Mouse (Mus musculus) gastrocnemius, adult 2 months (tissue): Measurements from ENCODE around the gene Il12a. TPM values are rescaled to one million over a fixed set of nuclear protein-coding genes. Genes with fewer than 3 reads are reported as not detected.

Source experiments
- DNase-seq: peaks from one replicate; pipeline ENCODE4 v3.0.0; 2022
- H3K27ac ChIP-seq: fragments of 200-600 bp; 2 replicates; pipeline ENCODE4 v1.8.1; 2022; ENCODE audit warnings: mild to moderate bottlenecking
- H3K4me3 ChIP-seq: fragments of 200-600 bp; 2 replicates; pipeline ENCODE4 v1.8.1; 2022; ENCODE audit warnings: mild to moderate bottlenecking, moderate library complexity
- CTCF ChIP-seq: fragments of 200-600 bp; IDR thresholded peaks from 2 replicates; pipeline ENCODE4 v1.8.1; 2022; ENCODE audit warnings: antibody characterized with exemption, mild to moderate bottlenecking, moderate library complexity
- intact Hi-C: fragments of 180-260 bp; cut with DNase I; formaldehyde crosslinking; loops from one replicate; pipeline ENCODE4 v1.15.1; 2025
- total RNA-seq, 2 experiments: library from RNA; stranded (reverse); gene quantifications; 2 replicates each; pipeline ENCODE4 v1.2.3; 2021

Il12a gene
- total RNA-seq, 2 experiments from 2014 or later = 4.1 to 4.8 TPM

- TF ChIP-seq CTCF = no peak
- Histone ChIP-seq H3K4me3 (peak overlapping the region; percentile 7; the same call in 1 of the 2 replicates), H3K27ac (peak overlapping the region; percentile 87)
- DNase-seq = no peak
- intact Hi-C loops = loop anchor here (5.0 kb wide), 2 partner anchors 74 to 109 kb away; no protein-coding TSS in a partner anchor
These were observed 795 bp downstream of the Il12a start for GRCm38 (mm10) chr3:68691100-68691778.

DNA sequence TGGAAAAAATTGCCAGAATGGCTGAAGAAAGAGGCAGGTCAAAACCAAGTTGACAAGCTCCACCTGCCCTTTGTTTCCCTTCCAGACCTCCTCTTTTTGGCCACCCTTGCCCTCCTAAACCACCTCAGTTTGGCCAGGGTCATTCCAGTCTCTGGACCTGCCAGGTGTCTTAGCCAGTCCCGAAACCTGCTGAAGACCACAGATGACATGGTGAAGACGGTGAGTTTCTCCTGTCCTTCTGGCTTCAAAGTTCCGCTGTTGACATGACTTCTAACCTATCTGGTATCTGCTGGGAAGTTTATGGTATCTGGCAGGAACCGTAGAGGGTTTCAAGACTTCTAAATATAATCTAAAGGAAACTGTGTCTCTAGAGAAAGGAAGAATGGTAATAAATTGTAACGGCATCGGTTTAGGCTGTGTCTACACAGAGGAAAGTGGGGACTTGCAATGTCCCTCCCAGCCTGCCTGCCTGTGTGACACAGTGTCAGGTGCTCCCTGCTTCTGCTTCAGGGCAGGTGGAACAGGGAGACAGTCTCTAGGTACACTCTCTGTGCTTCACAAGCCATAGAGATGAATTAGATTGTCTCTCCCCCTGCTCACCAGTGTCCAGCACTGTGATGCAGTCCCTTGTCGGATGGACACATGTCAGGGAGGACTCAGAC is 1.6 kb downstream of the Il12a start:
- TF ChIP-seq CTCF = no peak
- H3K4me3 ChIP-seq = peak overlapping the region; percentile 55; the same call in 1 of the 2 replicates
- DNase-seq = no peak
- H3K27ac ChIP-seq = peak overlapping the region; percentile 87
- intact Hi-C loops = loop anchor here (5.0 kb wide), 2 partner anchors 75 to 110 kb away; no protein-coding TSS in a partner anchor

- TF ChIP-seq CTCF = no peak
- Histone ChIP-seq H3K4me3 (peak overlapping the region; percentile 55), H3K27ac (peak overlapping the region; percentile 87)
- DNase-seq = peak; percentile 35
- intact Hi-C loops = loop anchor here (5.0 kb wide), 2 partner anchors 75 to 110 kb away; no protein-coding TSS in a partner anchor
These were observed 2.3 kb downstream of the Il12a start for GRCm38 (mm10) chr3:68692600-68693225.

DNA sequence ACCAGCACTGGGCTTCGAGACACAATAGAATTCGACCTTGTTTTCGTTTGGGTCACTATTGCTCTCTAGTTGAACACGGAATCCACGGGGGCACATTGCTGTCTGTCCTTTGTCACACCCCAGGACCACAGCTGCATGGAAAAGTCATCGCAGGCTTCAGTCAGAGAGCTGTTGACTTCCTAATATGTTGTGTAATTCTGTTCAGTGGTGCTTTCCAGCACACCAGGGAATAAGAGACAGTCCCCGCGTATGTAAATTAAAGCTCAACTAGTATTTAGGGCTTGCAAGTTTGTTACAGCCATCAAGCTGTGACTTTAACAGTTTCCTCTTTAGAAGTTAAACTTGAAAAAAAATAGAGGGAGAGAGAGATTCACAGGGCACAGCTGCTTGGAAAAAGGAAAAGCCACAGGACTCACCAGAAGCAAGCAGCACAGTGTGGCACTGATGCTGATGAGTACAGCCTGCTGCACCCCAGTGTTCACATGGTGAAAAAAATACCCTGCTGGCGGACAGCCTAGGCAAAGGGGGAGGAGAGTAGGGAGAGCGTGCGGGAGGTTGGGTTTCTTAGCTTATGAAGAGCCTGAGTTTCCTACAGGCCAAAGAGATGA is 3.1 kb downstream of the Il12a start:
- intact Hi-C loops = loop anchor here (5.0 kb wide), 2 partner anchors 76 to 111 kb away; no protein-coding TSS in a partner anchor

DNA sequence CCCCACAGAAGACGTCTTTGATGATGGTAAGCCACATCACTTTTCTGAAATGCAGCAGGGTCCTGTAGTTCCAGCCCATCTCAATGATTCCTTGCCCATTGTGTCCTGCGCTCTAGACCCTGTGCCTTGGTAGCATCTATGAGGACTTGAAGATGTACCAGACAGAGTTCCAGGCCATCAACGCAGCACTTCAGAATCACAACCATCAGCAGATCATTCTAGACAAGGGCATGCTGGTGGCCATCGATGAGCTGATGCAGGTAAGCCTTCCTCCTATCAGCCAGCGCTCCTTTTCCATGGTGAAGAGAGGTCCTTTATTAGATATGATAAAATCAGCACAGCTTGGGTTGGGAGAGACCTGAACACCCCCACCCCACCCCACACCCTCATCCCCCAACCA is 4.9 kb downstream of the Il12a start:
- Histone ChIP-seq H3K27ac (no peak overlapping the region), H3K4me3 (peak overlapping the region; percentile 23; the same call in 1 of the 2 replicates)
- intact Hi-C loops = no loop called here
- no peak for DNase-seq
- TF ChIP-seq CTCF = no peak

More for the DNA sequence above, 3.1 kb downstream of the Il12a start:
- DNase-seq = peak; percentile 93
- TF ChIP-seq CTCF = no peak
- Histone ChIP-seq H3K27ac (peak overlapping the region; percentile 87), H3K4me3 (peak overlapping the region; percentile 55)

DNA sequence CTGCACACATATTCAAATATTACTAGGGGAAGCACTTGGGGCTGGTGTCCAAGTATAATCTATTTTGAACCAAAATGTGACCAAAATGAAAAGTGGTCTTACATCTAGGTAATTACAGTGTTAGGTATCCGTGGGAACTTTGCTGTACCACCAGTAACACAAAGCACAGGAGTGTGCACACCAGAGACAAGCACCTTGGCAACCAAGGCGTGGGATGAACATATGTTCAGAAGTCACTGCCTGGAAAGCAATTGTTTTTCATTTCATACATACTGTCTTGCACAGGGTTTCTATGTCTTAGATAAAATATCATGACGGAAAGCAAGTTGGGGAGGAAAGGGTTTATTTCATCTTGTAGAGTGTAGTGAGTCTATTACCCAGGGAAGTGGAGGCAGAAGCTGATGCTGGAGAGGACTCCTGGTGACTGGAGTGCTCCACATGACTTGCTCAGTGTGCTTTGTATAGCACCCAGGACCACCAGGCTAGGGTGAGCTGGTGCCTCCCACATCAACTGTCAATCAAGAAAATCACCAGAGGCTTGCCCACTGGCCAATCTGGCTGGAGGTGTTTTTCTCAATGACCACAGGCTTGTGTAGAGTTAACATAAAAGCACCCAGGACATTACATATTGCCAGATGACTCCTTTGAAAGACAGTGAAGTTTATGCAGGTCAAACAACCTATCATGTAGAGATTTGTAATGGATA is 6.2 kb downstream of the Il12a start:
- no peak for TF ChIP-seq CTCF
- intact Hi-C loops = no loop called here
- no peak for DNase-seq

DNA sequence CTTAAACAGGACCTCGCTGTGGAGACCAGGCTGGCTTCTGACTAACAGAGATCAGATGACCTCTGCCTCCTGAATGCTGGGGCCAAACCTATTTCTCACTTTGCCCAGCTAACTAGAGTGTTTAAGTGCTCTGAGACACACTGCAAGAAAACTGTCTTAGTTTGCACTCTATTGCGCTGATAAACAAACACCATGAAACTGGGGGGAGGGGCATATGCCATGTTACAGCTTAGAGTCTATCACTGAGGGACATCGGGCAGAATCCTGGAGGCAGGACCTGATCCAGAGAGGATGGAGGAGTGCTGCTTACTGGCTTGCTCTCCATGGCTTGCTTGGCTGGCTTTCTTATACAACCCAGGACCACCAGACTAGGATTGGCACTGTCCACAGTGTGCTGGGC is 8.2 kb downstream of the Il12a start:
- H3K27ac ChIP-seq = no peak overlapping the region
- H3K4me3 ChIP-seq = no peak overlapping the region
- no peak for DNase-seq
- intact Hi-C loops = no loop called here
- TF ChIP-seq CTCF = no peak

More for the DNA sequence above, 6.2 kb downstream of the Il12a start:
- Histone ChIP-seq H3K27ac (no peak overlapping the region), H3K4me3 (no peak overlapping the region)

GRCm38 (mm10) chr3:68700091-68700490 is 9.6 kb downstream of the Il12a start:
- no peak for DNase-seq
- Histone ChIP-seq H3K27ac (no peak overlapping the region), H3K4me3 (no peak overlapping the region)
- no peak for TF ChIP-seq CTCF
- intact Hi-C loops = no loop called here

- intact Hi-C loops = no loop called here
These were observed 15.9 kb downstream of the Il12a start for GRCm38 (mm10) chr3:68706307-68706706.

DNA sequence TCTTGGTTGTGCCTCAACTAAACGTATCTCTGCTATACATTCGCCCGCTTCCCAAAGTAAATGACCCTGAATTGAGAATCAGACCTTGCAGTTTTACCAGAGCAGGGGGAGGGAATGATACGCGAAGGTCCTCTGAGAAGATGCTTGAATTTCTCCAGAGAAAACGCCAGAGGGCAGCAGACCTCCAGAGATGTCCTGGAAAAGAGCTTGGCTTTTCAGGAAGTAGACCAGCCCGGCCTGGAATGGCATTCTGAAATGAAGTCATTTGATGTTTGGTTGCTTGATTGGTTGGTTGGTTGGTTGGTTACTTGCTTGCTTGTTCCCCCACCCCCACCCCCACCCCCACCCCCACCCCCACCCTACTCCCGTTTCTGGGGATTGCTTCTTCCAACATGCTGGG is 17.8 kb downstream of the Il12a start:
- H3K4me3 ChIP-seq = no peak overlapping the region
- peak; percentile 69 for TF ChIP-seq CTCF
- peak; percentile 40 for DNase-seq
- no peak overlapping the region for H3K27ac ChIP-seq
- intact Hi-C loops = loop anchor here (2.0 kb wide), 2 partner anchors 61 to 93 kb away; no protein-coding TSS in a partner anchor

More at GRCm38 (mm10) chr3:68706307-68706706, 15.9 kb downstream of the Il12a start:
- H3K4me3 ChIP-seq = no peak overlapping the region
- no peak for DNase-seq
- no peak for TF ChIP-seq CTCF
- H3K27ac ChIP-seq = no peak overlapping the region

DNA sequence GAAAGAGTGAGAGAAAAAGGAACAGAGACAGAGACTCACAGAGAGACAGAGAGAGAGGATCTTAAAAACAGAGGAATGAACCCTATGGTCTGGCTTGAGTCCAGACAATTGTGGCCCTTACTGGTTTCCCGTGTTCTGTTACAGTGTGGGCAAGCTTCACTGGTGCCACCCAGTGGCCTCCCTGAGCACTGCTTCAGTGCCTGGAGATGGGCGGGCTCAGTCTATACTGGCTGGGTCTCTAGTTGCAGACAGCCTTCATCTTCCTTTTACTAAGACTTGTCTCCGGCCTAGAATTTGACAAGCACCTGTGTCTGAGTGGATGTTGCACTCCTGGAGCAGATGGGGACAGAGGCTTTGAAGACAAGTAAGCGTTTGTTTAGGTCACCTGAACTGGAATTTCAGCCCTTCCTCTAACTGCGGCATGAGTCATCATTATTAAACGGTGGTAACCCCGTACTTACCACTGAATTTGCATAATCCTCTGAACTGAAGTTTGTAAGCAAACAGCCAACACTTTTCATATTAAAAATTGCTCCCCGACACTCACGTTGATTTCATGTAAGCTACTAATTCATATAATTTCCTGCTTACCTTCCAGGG is 18.9 kb downstream of the Il12a start:
- intact Hi-C loops = loop anchor here (2.0 kb wide), 2 partner anchors 62 to 94 kb away; no protein-coding TSS in a partner anchor
- TF ChIP-seq CTCF = peak; percentile 93
- Histone ChIP-seq H3K4me3 (no peak overlapping the region), H3K27ac (no peak overlapping the region)
- DNase-seq = peak; percentile 70

DNA sequence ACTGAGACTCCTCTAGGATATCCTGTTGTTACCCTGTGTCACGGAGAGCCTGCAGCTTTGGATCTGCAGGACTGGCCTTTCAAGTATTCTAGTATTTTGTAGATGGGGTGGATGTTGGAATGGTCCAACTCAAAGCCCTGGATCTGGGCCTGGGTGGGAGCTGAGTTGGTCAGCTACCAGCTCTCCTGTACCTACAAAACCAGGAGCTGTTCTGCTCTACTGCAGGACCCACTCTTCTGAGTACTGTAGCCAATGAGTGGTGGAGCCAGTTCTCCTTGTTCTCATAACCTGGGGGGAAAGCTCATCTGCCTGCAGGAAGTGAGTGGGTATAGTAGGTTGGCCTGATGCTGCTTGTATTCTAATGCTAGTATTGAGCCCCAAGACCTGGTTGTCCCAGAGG is 20.0 kb downstream of the Il12a start:
- no peak for TF ChIP-seq CTCF
- H3K4me3 ChIP-seq = no peak overlapping the region
- no peak overlapping the region for H3K27ac ChIP-seq
- DNase-seq = no peak
- intact Hi-C loops = loop anchor here (5.0 to 10.0 kb wide), 4 partner anchors 148 to 653 kb away; no protein-coding TSS in a partner anchor
